ENCODE assay signal across 9 mouse cellular contexts in genomic region chr7:118595228-118595627, GRCm38 (mm10). TPM values are rescaled to one million over a fixed set of nuclear protein-coding genes. Genes with fewer than 3 reads are reported as not detected.
DNase-seq lines count a peak whose midpoint lies in the region; ATAC-seq and TF ChIP-seq lines count a peak whose summit lies in the region.
"Had no signal": no experiment of that assay in that cellular context is flagged by ENCODE, and none has a peak within 500 bp of the region (broad histone marks: within the 10 kb centered on the region; RNA-seq: fewer than 3 reads in every experiment).

No protein-coding gene starts in this region.

- peak overlapping the region; percentile 38 for H3K4me2 ChIP-seq in hindbrain, embryonic 12.5 days (replicated peaks)

- POLR2A ChIA-PET in Patski (lab: Charles Lee): no interaction called here

- 2% methylated on average over 14 of the region's 14 CpGs for WGBS in hindbrain, embryonic 12.5 days

- H3K4me1 ChIP-seq in hindbrain, embryonic 12.5 days: peaks cover 48% of the 10 kb centered on the region

- peak overlapping the region; percentile 85; the same call in 1 of the 2 replicates for H3K27ac ChIP-seq in hindbrain, embryonic 12.5 days

- H3K27me3 ChIP-seq in Patski: peaks cover under 1% of the 10 kb centered on the region
- H3K27me3 ChIP-seq in hindbrain, embryonic 12.5 days: peaks cover 29% of the 10 kb centered on the region

- H3K9ac ChIP-seq in hindbrain, embryonic 12.5 days: no peak overlapping the region

- ATAC-seq in Patski: peak; percentile 60
- 0 out of 2 replicates have a peak, but pooled peaks have one; percentile 1 for ATAC-seq in hindbrain, embryonic 12.5 days (ENCODE audit: low FRiP score)

- in situ Hi-C loops in Patski (cut with MboI; ENCODE audit: low pct_unique_long_range_greater_than_20kb): loop anchor here (5.0 to 10.0 kb wide), 2 partner anchors 97 to 290 kb away; no protein-coding TSS in a partner anchor

- peak; percentile 41 for DNase-seq in Patski (ENCODE audit: low read depth, low spot score)
- peak; percentile 99 to 100 for DNase-seq in cerebellum, postnatal 10 days
- DNase-seq in frontal cortex, postnatal 14 days (ENCODE audit: low spot score in 2 of 2): peak; percentile 83 to 91
- DNase-seq in layer of hippocampus, postnatal 14 days (ENCODE audit: low spot score in 2 of 2): peak; percentile 95 to 96
- peak; percentile 97 for DNase-seq in lung, postnatal 10 days
- DNase-seq in retina, adult 2 months (ENCODE audit: low read depth, low spot score): peak; percentile 71
- peak; percentile 88 to 93 for DNase-seq in urinary bladder, adult 18-20 months (ENCODE audit: low spot score in 2 of 2)

- peak; percentile 95 for TF ChIP-seq CTCF in Patski (IDR thresholded peaks at IDR 0.05)

- CTCF ChIA-PET in Patski (lab: Charles Lee): interaction anchor here (1.1 to 1.5 kb wide), 5 partner anchors 9 to 60 kb away, joined by 3 read pairs; no protein-coding TSS in a partner anchor

- H3K4me3 ChIP-seq in hindbrain, embryonic 12.5 days: no peak overlapping the region
- H3K4me3 ChIP-seq: myocyte had no signal

- H3K9me3 ChIP-seq in hindbrain, embryonic 12.5 days (replicated peaks): no peaks in the 10 kb centered on the region

- no peaks in the 10 kb centered on the region for H3K36me3 ChIP-seq in hindbrain, embryonic 12.5 days

RNA-seq across cellular contexts. Expression of gene Tmc5, which starts 1.9 kb away (rescaled TPM):
- polyA plus RNA-seq in Patski (2021): not detected
- 0.10 and 0.55 TPM in 2 replicates for polyA plus RNA-seq in hindbrain, embryonic 12.5 days (2016; fragmentation: Nextera tagmentation; extraction: Ambion mirVana)
- total RNA-seq in layer of hippocampus, postnatal 14 days (2021): under 1 TPM; 0.21 to 0.31 TPM
- polyA plus RNA-seq: myocyte had no signal

RNA-seq across cellular contexts. Expression of gene Tmc7, which starts 10.7 kb away (rescaled TPM):
- 0.24 TPM for polyA plus RNA-seq in Patski (2021)
- 8.4 and 8.5 TPM in 2 replicates for polyA plus RNA-seq in hindbrain, embryonic 12.5 days (2016; fragmentation: Nextera tagmentation; extraction: Ambion mirVana)
- 10 to 100 TPM; 19.6 to 24.3 TPM for total RNA-seq in layer of hippocampus, postnatal 14 days (2021)

Comparison
In these comparisons a context has a peak if more than half of its experiments do, and no peak if none do; other contexts are left out.
1. DNase-seq: peak in every context shown above with its lines; median percentile 100 in cerebellum, postnatal 10 days; 97 in lung, postnatal 10 days; 96 in layer of hippocampus, postnatal 14 days; 90 in urinary bladder, adult 18-20 months; 87 in frontal cortex, postnatal 14 days; 71 in retina, adult 2 months; 41 in Patski.